Mouse (Mus musculus) heart, adult 2 months (tissue): ENCODE measurements around the gene Snx27.

Experiments used
- EP300 ChIP-seq: fragments of 200-500 bp; IDR thresholded peaks from 2 replicates; pipeline ENCODE4 v1.6.1; 2011; ENCODE audit warnings: low read depth, low read length, control low read depth; ENCODE audit not compliant: insufficient read depth
- POLR2A ChIP-seq: fragments of 200-500 bp; IDR thresholded peaks from 2 replicates; pipeline ENCODE4 v1.6.1; 2011; ENCODE audit warnings: mild to moderate bottlenecking, low read depth, low read length, control low read depth; ENCODE audit not compliant: insufficient read depth

DNA sequence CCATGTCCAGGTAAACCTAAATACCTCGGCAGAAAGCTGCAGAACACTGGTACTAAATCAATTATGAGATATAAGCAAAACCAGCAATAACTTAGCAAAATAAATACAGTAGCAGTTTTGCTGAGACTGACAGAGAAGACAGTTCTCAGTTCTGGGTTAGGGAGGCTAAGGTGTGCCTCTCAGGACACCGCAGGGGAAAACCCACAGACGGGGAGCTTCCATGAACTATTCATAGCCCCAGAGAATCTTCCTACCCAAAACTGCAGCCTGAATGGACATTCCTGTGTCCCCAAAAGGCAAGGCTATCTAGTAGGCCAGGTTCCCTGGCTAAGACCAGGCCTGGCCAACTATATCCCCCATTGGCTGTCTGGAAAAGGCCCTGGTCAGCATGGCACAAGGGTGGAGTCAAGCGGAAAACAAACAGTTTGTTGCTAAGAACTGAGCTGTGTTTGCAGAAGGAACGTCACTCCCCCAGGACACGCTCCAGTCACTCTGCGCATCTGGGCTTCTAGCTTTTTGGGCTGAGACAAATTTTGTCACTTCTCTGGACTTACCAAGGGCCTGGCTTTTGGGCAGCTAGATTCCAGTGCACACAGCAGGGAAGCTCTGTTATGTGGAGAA, 30.9 kb upstream of the Snx27 start:
- TF ChIP-seq EP300 = no peak
- TF ChIP-seq POLR2A = no peak
